Mouse (Mus musculus): ENCODE measurements around the gene Ugt1a6b.

DNA sequence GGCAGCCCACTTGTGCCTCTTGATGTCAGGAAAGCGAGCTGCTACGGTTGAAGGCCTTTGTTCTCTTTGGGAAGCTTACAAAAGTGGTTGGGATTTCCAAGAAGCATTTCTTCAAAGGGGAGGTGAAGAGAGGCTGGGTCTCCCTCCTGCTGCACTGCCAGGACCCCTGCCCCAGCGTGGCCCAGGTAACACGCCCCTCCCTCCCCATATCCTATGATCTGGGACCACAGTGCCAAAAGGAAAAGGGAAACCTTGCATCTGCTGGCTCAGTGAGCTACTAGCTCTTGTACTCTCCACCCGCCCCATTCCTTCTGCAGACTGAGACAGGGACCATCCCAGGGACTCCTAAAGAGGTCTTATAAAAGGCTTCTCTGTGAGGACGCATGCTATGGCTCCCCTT lies 154.6 kb downstream of the Ugt1a6b start:
- TF ChIP-seq CTCF (IDR thresholded peaks at IDR 0.05; ENCODE audit: extremely low read depth, insufficient read depth, insufficient read length, insufficient replicate concordance) (no peak), POLR2A (IDR thresholded peaks at IDR 0.05; ENCODE audit: low read depth, low read length) (no peak)

Data from spleen, adult 2 months (tissue).